9 mouse cellular contexts compared by ENCODE assay signal in the genomic region with DNA sequence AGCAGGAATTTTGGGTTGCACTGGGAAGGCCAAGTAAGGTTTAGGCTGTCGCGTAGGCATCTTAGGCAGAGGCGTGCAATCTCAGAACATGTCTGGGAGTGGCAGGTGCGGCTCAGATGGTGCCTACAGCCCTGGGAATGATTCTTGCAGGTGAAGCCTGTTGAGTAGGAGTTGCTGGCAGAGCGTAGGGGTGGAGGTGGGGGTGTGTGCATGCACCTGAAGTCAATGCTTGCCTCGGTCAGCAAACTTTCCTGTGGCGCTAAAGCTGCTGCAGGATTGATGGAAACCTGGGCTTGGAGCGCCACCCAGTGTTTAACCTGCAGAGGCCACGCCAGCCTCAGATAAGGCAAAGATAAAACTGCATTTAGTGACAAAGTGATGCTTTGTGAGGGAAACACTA.
DNase-seq lines count a peak whose midpoint lies in the region; ATAC-seq and TF ChIP-seq lines count a peak whose summit lies in the region.
"Had no signal": no experiment of that assay in that cellular context is flagged by ENCODE, and none has a peak within 500 bp of the region (broad histone marks: within the 10 kb centered on the region; RNA-seq: fewer than 3 reads in every experiment).

No protein-coding gene starts in this region.

- peak; percentile 94 for TF ChIP-seq CTCF in ES-Bruce4 (IDR thresholded peaks at IDR 0.05; ENCODE audit: low read depth, low read length)
- peak; percentile 93 for TF ChIP-seq CTCF in lung, embryonic 14.5 days (IDR thresholded peaks at IDR 0.05; ENCODE audit: low read depth)

- TF ChIP-seq POLR2A in ES-Bruce4 (IDR thresholded peaks at IDR 0.05; ENCODE audit: insufficient read depth, low read length) = no peak

- H3K4me1 ChIP-seq in ES-Bruce4 (ENCODE audit: control insufficient read depth, insufficient read depth, low read length) = no peaks in the 10 kb centered on the region
- H3K4me1 ChIP-seq in forebrain, embryonic 10.5 days = peaks cover 11% of the 10 kb centered on the region
- no peaks in the 10 kb centered on the region for H3K4me1 ChIP-seq in hindbrain, embryonic 11.5 days (replicated peaks; ENCODE audit: control insufficient read depth, insufficient read depth, low read length)
- H3K4me1 ChIP-seq in lung, embryonic 14.5 days (ENCODE audit: insufficient read depth) = no peaks in the 10 kb centered on the region

- ATAC-seq in hindbrain, embryonic 11.5 days (ENCODE audit: low FRiP score) = peak; percentile 60
- ATAC-seq in lung, embryonic 14.5 days (ENCODE audit: insufficient read depth) = peak; percentile 90

- H3K4me3 ChIP-seq in ES-Bruce4 (ENCODE audit: low read depth, low read length) = peak overlapping the region; percentile 20
- H3K4me3 ChIP-seq in forebrain, embryonic 10.5 days = peak overlapping the region; percentile 47
- H3K4me3 ChIP-seq in hindbrain, embryonic 11.5 days (ENCODE audit: low read depth, low read length) = peak overlapping the region; percentile 15
- H3K4me3 ChIP-seq in lung, embryonic 14.5 days (ENCODE audit: low read depth, low read length) = peak overlapping the region; percentile 6; the same call in 1 of the 2 replicates
- H3K4me3 ChIP-seq: myocyte had no signal

- H3K27ac ChIP-seq in ES-Bruce4 (ENCODE audit: insufficient read depth, low read length) = no peak overlapping the region
- peak overlapping the region; percentile 12; the same call in 1 of the 2 replicates for H3K27ac ChIP-seq in forebrain, embryonic 10.5 days
- H3K27ac ChIP-seq in hindbrain, embryonic 11.5 days (ENCODE audit: low read depth, low read length) = no peak overlapping the region
- no peak overlapping the region for H3K27ac ChIP-seq in lung, embryonic 14.5 days (ENCODE audit: low read depth)

- no peaks in the 10 kb centered on the region for H3K27me3 ChIP-seq in ES-Bruce4 (ENCODE audit: control insufficient read depth, insufficient read depth, low read length, poor library complexity, severe bottlenecking)
- peaks cover 23% of the 10 kb centered on the region for H3K27me3 ChIP-seq in forebrain, embryonic 10.5 days (ENCODE audit: poor library complexity, severe bottlenecking)
- H3K27me3 ChIP-seq in hindbrain, embryonic 11.5 days (ENCODE audit: control insufficient read depth, insufficient read depth, low read length) = 0 out of 2 replicates have a peak, but pooled peaks cover 5% of the 10 kb centered on the region
- no peaks in the 10 kb centered on the region for H3K27me3 ChIP-seq in lung, embryonic 14.5 days (ENCODE audit: insufficient read depth, low read length)

- peak overlapping the region; percentile 49 for H3K4me2 ChIP-seq in hindbrain, embryonic 11.5 days (replicated peaks; ENCODE audit: low read depth, low read length)
- peak overlapping the region; percentile 56 for H3K4me2 ChIP-seq in lung, embryonic 14.5 days

- DNase-seq in brain, adult 2 months (ENCODE audit: low read depth, low spot score) = peak; percentile 93
- peak; percentile 76 for DNase-seq in forebrain, embryonic 10.5 days (ENCODE audit: extremely low spot score, low spot score)
- DNase-seq in hindbrain, embryonic 11.5 days (ENCODE audit: low spot score) = peak; percentile 79
- DNase-seq in layer of hippocampus, adult 9-10 months (ENCODE audit: low spot score) = peak; percentile 21
- peak; percentile 87 for DNase-seq in lung, embryonic 14.5 days
- DNase-seq in ovary, postnatal 36 days (ENCODE audit: low spot score) = peak; percentile 61
- peak; percentile 52 for DNase-seq in urinary bladder, adult 2 months (ENCODE audit: low spot score)

- no peaks in the 10 kb centered on the region for H3K9me3 ChIP-seq in ES-Bruce4 (replicated peaks; ENCODE audit: control insufficient read depth, insufficient read depth, low read length, poor library complexity, severe bottlenecking)
- H3K9me3 ChIP-seq in forebrain, embryonic 10.5 days = no peaks in the 10 kb centered on the region
- H3K9me3 ChIP-seq in hindbrain, embryonic 11.5 days (ENCODE audit: control insufficient read depth, low read length) = no peaks in the 10 kb centered on the region
- H3K9me3 ChIP-seq in lung, embryonic 14.5 days (ENCODE audit: low read depth, low read length) = no peaks in the 10 kb centered on the region

- H3K9ac ChIP-seq in ES-Bruce4 (ENCODE audit: low read depth, poor library complexity, severe bottlenecking) = no peak overlapping the region
- no peak overlapping the region for H3K9ac ChIP-seq in hindbrain, embryonic 11.5 days (ENCODE audit: low read depth, low read length)
- H3K9ac ChIP-seq in lung, embryonic 14.5 days = peak overlapping the region; percentile 6; the same call in 1 of the 2 replicates

- no peaks in the 10 kb centered on the region for H3K36me3 ChIP-seq in ES-Bruce4 (ENCODE audit: control insufficient read depth, insufficient read depth, low read length, poor library complexity, severe bottlenecking)
- no peaks in the 10 kb centered on the region for H3K36me3 ChIP-seq in forebrain, embryonic 10.5 days (replicated peaks)
- no peaks in the 10 kb centered on the region for H3K36me3 ChIP-seq in hindbrain, embryonic 11.5 days (ENCODE audit: control insufficient read depth, insufficient read depth, low read length)
- H3K36me3 ChIP-seq in lung, embryonic 14.5 days (ENCODE audit: insufficient read depth) = no peaks in the 10 kb centered on the region

- TF ChIP-seq EP300 in ES-Bruce4 (IDR thresholded peaks at IDR 0.05; ENCODE audit: insufficient read depth, low read depth, low read length) = no peak

- WGBS in forebrain, embryonic 10.5 days = 2% methylated on average over 9 of the region's 9 CpGs
- WGBS in hindbrain, embryonic 11.5 days = 1% methylated on average over 9 of the region's 9 CpGs
- WGBS in lung, embryonic 14.5 days = 3% methylated on average over 9 of the region's 9 CpGs

Comparison
In these comparisons a context has a peak if more than half of its experiments do, and no peak if none do; other contexts are left out.
1. DNase-seq: peak in every context shown above with its lines; median percentile 93 in brain, adult 2 months; 87 in lung, embryonic 14.5 days; 79 in hindbrain, embryonic 11.5 days; 76 in forebrain, embryonic 10.5 days; 61 in ovary, postnatal 36 days; 52 in urinary bladder, adult 2 months; 21 in layer of hippocampus, adult 9-10 months.